Mouse (Mus musculus) fibroblast of lung, adult 2 months (primary cell): ENCODE results near the gene Kcnt2.

Experiments used
- DNase-seq: peaks from one replicate; pipeline ENCODE4 v3.0.0-alpha.2; 2011; ENCODE audit warnings: low read depth

The Kcnt2 gene

DNA sequence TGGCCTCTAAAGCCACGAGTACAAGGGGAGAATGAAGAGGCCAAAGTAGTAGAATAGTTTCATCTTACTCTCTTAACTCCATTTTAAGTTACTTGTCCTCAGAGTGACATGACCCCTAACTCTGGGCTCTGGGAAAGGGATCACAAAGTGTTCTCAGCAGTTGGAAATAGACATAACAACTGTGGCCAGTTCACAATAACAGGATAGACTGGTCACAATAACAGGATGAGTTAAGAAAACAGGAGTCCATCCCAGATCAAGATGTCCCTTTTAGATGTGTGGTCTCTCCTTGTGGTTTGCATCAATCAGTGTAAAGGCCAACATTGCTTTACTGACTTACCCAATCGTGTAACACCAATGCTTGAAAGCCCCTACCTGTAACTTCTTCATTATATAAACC is 132.8 kb downstream of the Kcnt2 start:
- DNase-seq: no peak

DNA sequence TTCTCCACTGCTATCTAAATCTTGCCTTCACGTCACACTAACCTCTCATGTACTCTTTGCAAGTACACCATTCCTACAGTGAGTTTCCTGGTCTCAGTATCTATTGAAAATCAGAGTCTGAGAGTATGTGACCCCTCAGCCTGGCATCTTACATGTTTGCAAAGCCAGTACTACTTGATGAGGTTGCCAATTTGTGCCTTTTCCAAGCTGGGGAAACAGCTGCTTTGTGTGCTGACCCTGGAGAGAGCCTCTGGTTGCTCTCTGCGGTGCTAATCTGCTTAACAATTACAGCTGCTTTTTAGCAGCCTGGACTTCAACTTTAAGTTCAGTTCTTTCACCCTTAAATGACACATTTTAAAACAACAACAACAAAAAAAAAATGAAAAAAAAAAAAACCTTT is 133.6 kb downstream of the Kcnt2 start:
- DNase-seq: no peak

DNA sequence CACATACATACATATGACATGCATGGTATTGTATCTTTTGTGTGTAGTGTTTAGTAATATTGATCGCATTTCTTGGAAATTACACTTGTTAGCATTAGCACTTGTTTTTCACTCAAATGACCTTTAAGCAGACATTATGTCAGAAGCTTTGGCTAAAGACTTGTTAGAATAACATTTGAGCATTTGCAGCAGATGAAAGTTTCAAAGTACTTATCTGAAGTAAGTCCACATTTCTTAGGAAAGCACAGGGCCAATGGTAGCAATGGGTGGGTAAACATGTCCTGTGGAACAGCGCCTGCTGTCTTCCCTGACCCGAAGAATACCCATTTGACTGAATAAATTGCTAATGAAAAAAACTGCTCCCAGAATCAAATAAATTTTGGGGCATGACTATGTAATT is 135.1 kb downstream of the Kcnt2 start:
- no peak for DNase-seq

DNA sequence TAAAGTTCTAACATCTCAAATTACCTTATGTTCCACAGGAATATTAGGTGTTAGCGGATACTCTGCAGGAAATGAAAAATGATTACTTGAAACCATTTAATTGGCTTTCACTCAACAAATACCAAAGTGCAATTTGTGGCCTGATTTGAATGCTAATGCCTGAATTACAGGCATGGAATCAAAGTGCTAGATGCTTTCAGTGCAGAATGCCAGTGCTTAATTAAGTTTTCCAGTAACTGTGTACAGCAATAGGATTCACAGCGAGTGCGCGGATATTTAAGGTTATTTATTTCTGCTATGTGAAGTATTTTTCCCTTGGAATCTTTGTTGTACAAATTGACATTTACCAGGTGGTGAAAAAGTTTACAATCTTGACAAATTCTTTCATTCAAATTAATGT is 144.3 kb downstream of the Kcnt2 start:
- DNase-seq: no peak

DNA sequence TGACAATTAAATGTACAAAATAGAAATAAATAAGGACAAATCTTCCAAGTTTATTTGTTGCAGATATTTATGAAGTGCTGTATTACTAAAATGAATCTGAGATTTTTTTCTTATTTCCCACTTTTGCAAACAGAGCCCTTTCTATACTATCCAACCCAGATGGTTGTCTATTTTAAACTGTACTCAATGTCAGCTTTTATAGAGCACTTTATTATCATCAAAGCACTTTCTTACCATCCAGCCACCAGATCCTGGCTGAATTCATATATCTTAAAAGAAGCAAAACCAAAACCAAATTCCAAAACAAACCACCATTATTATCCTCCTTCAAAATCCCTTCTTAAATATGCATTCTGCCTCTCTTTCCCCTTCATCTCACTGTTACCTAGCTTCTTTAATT is 151.8 kb downstream of the Kcnt2 start:
- no peak for DNase-seq

GRCm38 (mm10) chr1:140406631-140407288 is 160.8 kb downstream of the Kcnt2 start:
- no peak for DNase-seq

- no peak for DNase-seq
Observed at GRCm38 (mm10) chr1:140415761-140416160, 169.8 kb downstream of the Kcnt2 start.

- DNase-seq: no peak
Observed at GRCm38 (mm10) chr1:140422954-140423353, 177.0 kb downstream of the Kcnt2 start.

DNA sequence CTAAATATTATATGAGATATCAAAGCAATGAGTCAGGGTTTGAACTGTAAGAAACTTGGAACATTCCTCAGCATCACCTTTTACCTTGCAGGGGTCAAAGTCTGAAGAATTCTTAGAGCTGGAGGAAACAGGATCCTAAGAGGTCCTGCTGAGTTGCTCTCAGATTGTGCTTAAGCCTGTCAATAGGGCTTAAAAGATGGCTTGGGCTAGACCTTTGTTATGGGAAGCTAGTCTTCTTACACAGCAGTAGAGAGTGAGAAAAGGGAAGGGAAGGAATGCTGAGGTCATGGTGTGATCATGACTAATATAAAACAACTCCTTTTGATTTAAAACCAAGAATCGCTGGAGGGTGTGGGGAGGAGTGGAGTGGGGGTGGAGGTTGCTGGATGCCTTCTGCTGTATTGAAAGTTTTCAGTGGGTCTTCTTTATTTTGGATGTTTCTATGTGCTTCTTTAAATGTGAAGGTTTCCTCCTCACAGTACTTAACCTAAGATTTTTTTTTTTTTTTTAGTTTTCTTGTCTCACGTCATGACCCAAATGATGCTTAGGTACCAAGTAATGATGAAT is 183.4 kb downstream of the Kcnt2 start:
- no peak for DNase-seq

- DNase-seq: no peak
Observed at GRCm38 (mm10) chr1:140432039-140432438, 186.1 kb downstream of the Kcnt2 start.

- no peak for DNase-seq
Observed at GRCm38 (mm10) chr1:140434791-140435190, 188.8 kb downstream of the Kcnt2 start.

- DNase-seq: no peak
Observed at GRCm38 (mm10) chr1:140438176-140438575, 192.2 kb downstream of the Kcnt2 start.

DNA sequence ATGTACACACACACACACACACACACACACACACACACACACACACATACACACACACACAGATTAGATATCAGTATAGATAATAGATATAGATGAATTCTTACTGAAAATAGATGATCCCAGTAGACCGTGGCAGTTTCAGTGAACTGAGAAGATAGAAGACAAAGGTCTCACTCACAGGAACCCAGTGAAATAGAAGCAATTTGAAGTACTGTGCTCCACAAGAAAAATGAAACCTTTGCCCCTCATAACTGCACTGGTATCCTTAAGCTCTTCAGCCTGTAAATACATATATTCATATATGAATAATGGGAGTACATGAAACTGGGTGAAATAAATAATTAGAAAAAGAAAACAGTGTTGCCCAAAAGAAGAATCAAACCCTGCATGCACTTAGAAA is 197.9 kb downstream of the Kcnt2 start:
- no peak for DNase-seq

- no peak for DNase-seq
Observed at GRCm38 (mm10) chr1:140444394-140444793, 198.4 kb downstream of the Kcnt2 start.

- DNase-seq: no peak
Observed at GRCm38 (mm10) chr1:140451461-140451860, 205.5 kb downstream of the Kcnt2 start.

DNA sequence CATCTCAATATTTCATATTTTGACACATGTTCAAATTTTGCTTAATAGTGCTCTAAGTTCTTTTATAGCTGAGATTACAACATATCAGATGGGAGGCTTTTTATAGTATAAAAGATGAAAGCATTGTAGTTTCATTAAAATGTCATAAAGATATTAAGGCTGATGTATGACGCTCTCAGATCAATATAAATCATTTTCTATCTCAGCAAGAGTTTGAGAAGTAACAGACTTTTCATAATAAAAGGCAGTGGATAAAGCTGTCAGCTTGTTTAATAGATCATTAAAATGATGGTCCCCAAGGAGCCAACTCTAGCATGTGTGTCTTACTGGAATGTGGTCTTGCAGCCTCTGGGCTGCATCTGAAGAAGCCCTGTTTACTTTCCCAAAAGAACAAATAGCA is 206.0 kb downstream of the Kcnt2 start:
- no peak for DNase-seq

GRCm38 (mm10) chr1:140455903-140456302 is 209.9 kb downstream of the Kcnt2 start:
- DNase-seq: no peak

DNA sequence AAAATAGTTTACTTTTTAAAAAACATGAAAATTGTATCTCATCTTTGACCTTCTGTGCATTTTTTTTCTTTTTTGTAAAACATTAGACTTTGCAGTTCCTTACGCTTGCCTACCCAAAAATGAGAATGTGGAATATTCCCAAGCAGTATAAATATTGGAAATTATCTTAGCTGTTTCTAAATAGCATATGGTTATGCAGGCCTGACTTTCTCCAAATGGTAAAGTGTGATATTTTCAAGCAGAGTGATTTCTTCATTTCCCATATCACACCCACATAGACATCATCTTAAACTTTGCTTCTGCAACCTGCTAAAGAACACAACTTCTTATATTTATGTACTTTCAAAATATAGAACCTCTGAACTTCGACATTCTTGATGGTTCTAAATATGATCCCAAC is 210.9 kb downstream of the Kcnt2 start:
- DNase-seq: no peak

DNA sequence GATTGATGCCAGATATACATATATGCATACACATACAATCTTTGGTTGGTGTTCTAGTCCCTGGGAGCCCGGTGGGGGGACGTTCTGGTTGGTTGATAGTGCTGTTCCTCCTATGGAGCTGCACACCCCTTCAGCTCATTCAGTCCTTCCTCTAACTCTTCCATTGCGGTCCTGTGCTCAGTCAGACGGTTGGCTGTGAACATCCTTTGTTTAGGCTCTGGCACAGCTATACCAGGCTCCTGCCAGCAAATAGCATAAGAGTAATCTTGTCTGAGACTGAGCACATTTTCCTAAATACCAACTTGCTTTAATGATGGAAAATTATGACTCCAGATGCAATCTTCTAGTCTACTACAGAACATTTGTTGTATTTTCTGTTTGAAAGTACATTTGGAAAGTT is 222.4 kb downstream of the Kcnt2 start:
- DNase-seq: no peak

GRCm38 (mm10) chr1:140469586-140469985 is 223.6 kb downstream of the Kcnt2 start:
- no peak for DNase-seq

DNA sequence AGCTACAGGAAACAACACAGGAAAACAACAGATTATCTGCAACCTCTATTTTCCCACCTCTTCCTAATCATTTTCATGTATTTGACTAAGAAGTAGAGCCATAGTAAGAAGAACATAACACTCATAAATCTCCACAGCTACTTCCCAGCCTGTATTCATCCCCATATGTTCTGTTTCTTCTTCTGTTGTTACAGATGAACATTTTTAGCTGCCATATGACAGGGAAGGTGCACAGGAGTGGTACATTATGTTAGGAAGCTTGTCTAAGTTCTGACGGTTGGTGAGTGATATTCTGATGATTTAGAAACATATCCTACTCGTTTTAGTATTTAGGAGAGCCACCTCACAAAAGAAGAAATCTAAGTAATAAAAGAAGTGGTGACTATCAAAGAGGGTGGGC is 231.0 kb downstream of the Kcnt2 start:
- no peak for DNase-seq

- DNase-seq: no peak
Observed at GRCm38 (mm10) chr1:140484016-140484415, 238.1 kb downstream of the Kcnt2 start.

DNA sequence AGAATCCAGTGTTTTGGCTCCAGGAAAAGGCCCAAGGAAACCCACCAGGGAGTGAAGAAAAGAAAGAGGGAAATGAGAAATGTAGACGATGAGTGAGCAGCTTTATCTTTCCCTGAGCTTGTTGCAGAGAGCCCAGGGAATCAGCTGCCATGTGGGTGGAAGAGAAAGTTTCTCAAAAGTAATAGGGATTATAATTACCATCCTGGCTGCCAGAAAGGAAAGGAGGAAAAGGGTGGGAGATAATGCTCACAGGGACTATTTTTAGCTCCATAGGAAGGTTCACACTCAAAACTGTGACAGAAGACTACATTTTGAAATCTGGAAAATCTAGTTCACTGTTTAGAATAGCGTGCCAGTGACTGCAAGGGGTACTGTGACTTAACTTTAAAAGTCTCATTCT is 243.9 kb downstream of the Kcnt2 start:
- no peak for DNase-seq

- DNase-seq: no peak
Observed at GRCm38 (mm10) chr1:140491406-140491805, 245.4 kb downstream of the Kcnt2 start.
